Mouse (Mus musculus): ENCODE measurements around the gene Scai.

DNA sequence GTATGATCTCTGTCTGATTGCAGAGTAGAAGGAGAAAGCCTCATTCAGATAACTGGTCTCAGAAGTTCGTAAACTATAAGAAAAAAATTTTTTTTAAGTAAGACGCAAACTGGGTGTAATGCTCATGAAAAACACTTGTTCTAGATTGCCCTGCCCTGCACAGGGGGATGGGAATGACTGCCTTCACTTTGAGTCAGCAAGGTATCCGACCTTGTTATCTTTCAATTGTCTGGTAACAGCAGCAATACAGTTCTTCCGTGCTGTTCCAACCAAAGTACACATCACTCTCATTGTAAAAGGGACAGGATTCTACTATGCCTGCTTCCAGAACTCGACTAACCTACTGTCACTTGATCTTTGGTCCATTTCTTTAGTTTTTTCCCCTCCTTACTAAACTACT is 69.4 kb downstream of the Scai start:
- TF ChIP-seq CTCF (IDR thresholded peaks at IDR 0.05; ENCODE audit: low read depth) (no peak), EP300 (IDR thresholded peaks at IDR 0.05; ENCODE audit: low read depth) (no peak)
